ENCODE assay signal across 8 mouse cellular contexts in genomic region chr8:70492664-70493640, GRCm38 (mm10). TPM values are rescaled to one million over a fixed set of nuclear protein-coding genes. Genes with fewer than 3 reads are reported as not detected.
DNase-seq lines count a peak whose midpoint lies in the region; ATAC-seq and TF ChIP-seq lines count a peak whose summit lies in the region.

Gene Crlf1, plus strand, starts transcription at chr8:70493158.

- no peaks in the 10 kb centered on the region for H3K9me3 ChIP-seq in heart, postnatal 0 days (replicated peaks; ENCODE audit: control insufficient read depth, low read length)
- H3K9me3 ChIP-seq in liver, embryonic 15.5 days (replicated peaks) = no peaks in the 10 kb centered on the region

- no peak within 1 kb of the TSS; the same call in 1 of the 2 replicates for H3K9ac ChIP-seq in heart, postnatal 0 days (replicated peaks; ENCODE audit: low read depth, low read length)
- no peak within 1 kb of the TSS for H3K9ac ChIP-seq in liver, embryonic 15.5 days

- no peaks in the 10 kb centered on the region for H3K27me3 ChIP-seq in C2C12 (ENCODE audit: control insufficient read depth, insufficient read depth, insufficient read length)
- peaks cover 96% of the 10 kb centered on the region for H3K27me3 ChIP-seq in heart, postnatal 0 days (ENCODE audit: control insufficient read depth, insufficient read depth, low read length)
- peaks cover 100% of the 10 kb centered on the region for H3K27me3 ChIP-seq in liver, embryonic 15.5 days

- DNase-seq in gastrocnemius, adult 2 months = peak; percentile 51
- no peak for DNase-seq in gastrocnemius, postnatal 10 days
- no peak for DNase-seq in heart, postnatal 0 days (ENCODE audit: low spot score)
- DNase-seq in right cerebral cortex, postnatal 14 days = no peak
- no peak for DNase-seq in gastrocnemius, postnatal 4 days (ENCODE audit: low spot score in 2 of 2)
- DNase-seq in urinary bladder, postnatal 25 days (ENCODE audit: low spot score) = no peak

- H3K4me3 ChIP-seq in gastrocnemius, adult 2 months = peak within 1 kb of the TSS; percentile 76
- H3K4me3 ChIP-seq in C2C12 (ENCODE audit: insufficient read depth, poor library complexity, severe bottlenecking) = peak within 1 kb of the TSS; percentile 51
- peak within 1 kb of the TSS; percentile 50 for H3K4me3 ChIP-seq in heart, postnatal 0 days (ENCODE audit: low read depth, low read length)
- peak within 1 kb of the TSS; percentile 35 for H3K4me3 ChIP-seq in liver, embryonic 15.5 days (replicated peaks)

- ATAC-seq in heart, postnatal 0 days (ENCODE audit: insufficient read depth, low read depth) = no peak
- ATAC-seq in liver, embryonic 15.5 days (ENCODE audit: insufficient read depth) = no peak

- peak within 1 kb of the TSS; percentile 73 for H3K4me2 ChIP-seq in heart, postnatal 0 days (ENCODE audit: low read depth, low read length)
- peak within 1 kb of the TSS; percentile 57 for H3K4me2 ChIP-seq in liver, embryonic 15.5 days

- 1% methylated on average over 67 of the region's 93 CpGs for WGBS in heart, postnatal 0 days
- under 1% methylated on average over 77 of the region's 93 CpGs for WGBS in liver, embryonic 15.5 days (ENCODE audit: insufficient replicate concordance)

- H3K27ac ChIP-seq in gastrocnemius, adult 2 months = peak within 1 kb of the TSS; percentile 31; the same call in 1 of the 2 replicates
- no peak within 1 kb of the TSS for H3K27ac ChIP-seq in heart, postnatal 0 days (ENCODE audit: low read depth)
- no peak within 1 kb of the TSS for H3K27ac ChIP-seq in liver, embryonic 15.5 days (replicated peaks)

- peaks cover 24% of the 10 kb centered on the region for H3K4me1 ChIP-seq in heart, postnatal 0 days (ENCODE audit: control insufficient read depth, insufficient read depth)
- peaks cover 29% of the 10 kb centered on the region for H3K4me1 ChIP-seq in liver, embryonic 15.5 days (replicated peaks)

- H3ac ChIP-seq in C2C12 (ENCODE audit: control insufficient read depth, insufficient read length, low read depth) = peak within 1 kb of the TSS; percentile 82

- H3K79me3 ChIP-seq in C2C12 (ENCODE audit: low read depth) = peaks cover 21% of the 10 kb centered on the region

- no peak for TF ChIP-seq EP300 in heart, postnatal 0 days (IDR thresholded peaks at IDR 0.05; ENCODE audit: low read depth)

- intact Hi-C loops in gastrocnemius, adult 2 months (cut with DNase I) = loop anchor here (2.0 kb wide), 1 partner anchor 78 kb away; no protein-coding TSS in a partner anchor

- TF ChIP-seq CTCF in gastrocnemius, adult 2 months (IDR thresholded peaks at IDR 0.05) = no peak
- TF ChIP-seq CTCF in C2C12 (IDR thresholded peaks at IDR 0.05; ENCODE audit: control insufficient read depth, insufficient read depth, insufficient read length) = no peak
- TF ChIP-seq CTCF in heart, postnatal 0 days (IDR thresholded peaks at IDR 0.05; ENCODE audit: low read depth) = no peak

- no peaks in the 10 kb centered on the region for H3K36me3 ChIP-seq in C2C12 (ENCODE audit: control insufficient read depth, insufficient read depth)
- H3K36me3 ChIP-seq in heart, postnatal 0 days (replicated peaks; ENCODE audit: control insufficient read depth, insufficient read depth, low read length) = no peaks in the 10 kb centered on the region
- H3K36me3 ChIP-seq in liver, embryonic 15.5 days (replicated peaks) = no peaks in the 10 kb centered on the region

- peaks cover 43% of the 10 kb centered on the region for H3K79me2 ChIP-seq in C2C12 (ENCODE audit: control insufficient read depth, insufficient read depth)

TF ChIP-seq in C2C12, 6 proteins besides CTCF, POLR2A, EP300 and RAD21:
- no peak for TF ChIP-seq MYOG (IDR thresholded peaks at IDR 0.05; ENCODE audit: control insufficient read depth, extremely low read depth, insufficient read length)
- TF ChIP-seq MAX (IDR thresholded peaks at IDR 0.05) = no peak
- no peak for TF ChIP-seq MYOD1 (IDR thresholded peaks at IDR 0.05; ENCODE audit: control insufficient read depth, insufficient read length, low read depth)
- no peak for TF ChIP-seq USF1 (IDR thresholded peaks at IDR 0.05; ENCODE audit: low read depth)
- TF ChIP-seq CEBPB (IDR thresholded peaks at IDR 0.05; ENCODE audit: low read depth) = no peak
- TF ChIP-seq FOSL1 (IDR thresholded peaks at IDR 0.05; ENCODE audit: insufficient read depth, low read length, poor library complexity, severe bottlenecking) = no peak

RNA-seq across cellular contexts. Expression of gene Crlf1, which starts in this region (rescaled TPM):
- 1 to 10 TPM; 2.5 to 3.2 TPM for total RNA-seq in gastrocnemius, adult 2 months (2021)
- total RNA-seq in gastrocnemius, postnatal 10 days (2021) = 1 to 10 TPM; 2.8 to 3.4 TPM
- 294 TPM for polyA plus RNA-seq in C2C12 (2012; fragmentation: generic; extraction: Trizol)
- not detected in 2 replicates for total RNA-seq in heart, postnatal 0 days (2014; rRNA removed; ENCODE audit: low replicate concordance)
- polyA plus RNA-seq in heart, postnatal 0 days (2015; fragmentation: Nextera tagmentation; extraction: Ambion mirVana) = 0.16 and 0.66 TPM in 2 replicates
- 0.97 and 1.7 TPM in 2 replicates for polyA plus RNA-seq in liver, embryonic 15.5 days (2015; fragmentation: Nextera tagmentation; extraction: Ambion mirVana)
- 1 to 10 TPM; 3.7 to 4.7 TPM for total RNA-seq in gastrocnemius, postnatal 4 days (2021)

Comparison
In these comparisons a context has a peak if more than half of its experiments do, and no peak if none do; other contexts are left out.
1. RNA of gene Crlf1 (polyA plus RNA-seq): 294 TPM in C2C12 (single experiment); 0.97 to 1.7 TPM in liver, embryonic 15.5 days and 0.16 to 0.66 TPM in heart, postnatal 0 days; every median in the first group is over 100 times any median in the second.
2. Peak in every context shown above with its lines, with median percentiles within 50 percentile points of each other: H3K4me3 ChIP-seq.